Mouse (Mus musculus): ENCODE data around the gene Wnt3.
A peak's percentile ranks its signal among the peaks of the same experiment; 100 is the strongest.

Gene Wnt3

DNA sequence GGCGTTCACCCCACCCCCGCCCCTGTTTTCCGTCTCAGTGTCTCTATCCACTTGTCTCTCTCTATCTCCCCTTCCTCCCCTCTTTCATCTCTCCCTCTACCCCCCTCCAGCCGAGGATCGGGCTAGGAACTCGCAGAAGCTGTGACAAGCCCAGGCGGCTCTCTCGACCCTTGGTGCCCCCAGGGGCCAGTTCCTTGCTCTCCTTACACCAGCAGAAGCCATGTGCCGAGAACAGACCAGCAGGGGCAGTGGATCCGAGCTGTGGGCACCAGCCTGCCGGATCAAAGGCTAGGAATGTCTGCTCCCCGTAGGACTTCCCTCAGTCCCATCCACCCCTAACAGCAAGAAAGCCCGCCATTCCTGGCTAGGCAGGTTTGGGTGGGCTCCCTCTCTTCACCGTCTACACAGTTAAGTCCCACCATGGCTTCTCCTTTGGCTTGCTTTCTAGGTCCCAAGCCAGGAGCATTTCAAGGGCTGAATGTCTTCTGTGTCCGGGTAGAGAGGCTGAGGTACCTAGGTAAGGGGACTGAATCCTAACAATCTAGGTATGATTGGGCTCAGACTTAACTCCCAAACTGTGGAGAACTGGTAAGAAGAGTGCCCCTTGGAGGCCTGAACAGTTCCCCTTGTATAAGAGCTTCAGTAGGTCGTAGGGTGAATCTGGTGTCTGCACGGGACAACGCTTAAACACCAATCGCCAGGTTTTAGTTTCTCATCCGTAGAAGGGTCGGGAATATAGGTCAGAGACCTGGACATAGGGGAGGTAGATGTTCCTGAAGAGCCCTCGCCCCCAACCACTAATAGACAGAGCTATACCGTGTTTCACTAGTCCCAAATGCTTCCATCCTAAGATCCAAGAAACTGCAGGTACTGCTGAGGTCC, 1.2 kb upstream of the Wnt3 start:
- no peak for DNase-seq (ENCODE audit: low spot score in 2 of 2)

DNA sequence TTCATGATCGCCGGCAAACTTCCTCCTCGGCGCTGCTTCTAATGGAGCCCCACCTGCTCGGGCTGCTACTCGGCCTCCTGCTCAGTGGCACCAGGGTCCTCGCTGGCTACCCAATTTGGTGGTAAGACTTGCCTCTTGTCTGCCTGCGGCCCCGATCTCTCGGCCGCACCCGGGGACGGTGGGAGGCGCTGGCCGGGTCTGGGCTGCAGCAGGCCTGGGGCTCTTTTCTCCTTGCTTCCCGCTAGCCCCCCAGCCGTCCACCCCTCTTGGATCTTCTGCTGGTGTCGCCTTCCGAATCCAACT, 229 bp downstream of the Wnt3 start:
- DNase-seq (ENCODE audit: low spot score in 2 of 2): no peak

DNA sequence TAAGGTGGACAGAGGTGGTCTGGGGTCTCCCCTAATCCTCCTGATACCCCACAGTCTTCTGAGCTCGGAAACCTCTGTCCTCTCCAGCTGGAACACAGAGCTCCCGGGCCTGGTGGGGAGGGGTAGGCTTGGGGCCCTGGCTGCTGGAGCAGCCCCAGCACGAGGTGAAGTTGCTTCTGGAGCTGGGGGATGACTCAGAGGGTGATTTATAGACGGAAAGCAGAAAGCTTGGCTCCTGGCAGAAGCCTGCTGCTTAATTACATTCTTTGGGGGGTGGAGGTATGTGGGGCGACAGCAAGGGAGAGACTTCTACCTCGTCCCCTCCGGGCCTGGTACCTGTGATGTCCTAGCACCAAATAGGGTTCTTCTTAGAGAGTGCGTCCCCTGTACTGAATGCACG, 6.2 kb downstream of the Wnt3 start:
- no peak for DNase-seq (ENCODE audit: low spot score in 2 of 2)

DNA sequence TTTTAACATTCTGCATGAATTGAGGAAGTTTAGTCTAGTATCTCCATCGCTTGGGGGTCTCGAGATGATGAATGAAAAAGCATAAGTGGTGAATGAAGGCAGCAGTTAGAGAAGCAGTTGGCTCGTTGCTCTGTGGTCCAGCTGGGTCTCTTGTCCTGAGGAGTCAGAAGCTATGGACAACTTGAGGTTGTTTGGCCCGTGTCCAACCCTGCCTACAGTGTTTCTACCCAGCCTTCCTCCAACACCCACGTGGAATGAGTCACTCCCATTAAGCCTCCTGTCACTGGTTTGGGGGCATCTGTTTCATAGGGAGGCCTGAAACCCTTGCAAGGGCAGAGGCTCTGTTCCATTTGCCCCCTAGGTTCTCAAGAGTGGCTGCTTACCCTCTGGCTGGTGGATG, 16.0 kb downstream of the Wnt3 start:
- DNase-seq (ENCODE audit: low spot score in 2 of 2): no peak

DNA sequence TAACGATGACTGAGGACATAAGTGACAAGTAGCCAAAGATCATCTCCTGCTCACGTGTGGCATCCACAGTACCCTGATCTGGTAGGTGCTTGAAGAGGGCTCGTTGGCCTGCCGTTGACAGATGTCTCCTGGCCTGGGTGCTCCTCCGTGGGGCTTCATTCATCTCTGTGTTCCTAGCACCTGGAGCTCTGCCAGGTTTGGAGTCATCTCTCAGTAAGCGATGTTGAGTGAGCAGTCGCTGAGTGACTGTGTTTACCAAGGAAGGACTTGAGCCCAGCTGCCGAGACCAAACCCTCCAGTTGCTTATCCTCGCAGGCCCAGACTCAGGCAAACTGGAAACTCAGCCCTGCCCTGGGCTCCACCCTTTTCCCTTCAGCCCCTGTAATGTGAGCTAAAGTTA, 27.2 kb downstream of the Wnt3 start:
- DNase-seq (ENCODE audit: low spot score in 2 of 2): no peak

DNA sequence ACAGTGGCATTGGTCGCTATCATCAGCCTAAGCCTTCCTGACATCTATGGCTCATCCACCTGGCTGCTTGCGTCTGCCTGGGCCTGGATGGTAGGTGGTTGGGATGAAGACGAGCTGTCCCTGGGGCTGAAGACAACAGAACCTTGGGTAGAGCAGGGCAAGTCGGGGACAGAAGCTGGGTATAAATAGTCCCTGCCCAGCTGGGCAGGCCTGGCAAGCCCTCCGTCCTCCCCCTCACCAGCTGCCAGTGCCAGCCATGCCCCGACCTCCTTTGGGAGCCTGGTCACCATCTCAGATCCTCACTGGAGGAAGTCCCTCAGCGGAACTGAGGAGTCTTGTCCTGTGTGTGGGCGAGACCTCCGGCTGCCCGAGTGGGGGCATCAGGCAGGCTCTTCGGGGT, 30.2 kb downstream of the Wnt3 start:
- no peak for DNase-seq (ENCODE audit: low spot score in 2 of 2)

DNA sequence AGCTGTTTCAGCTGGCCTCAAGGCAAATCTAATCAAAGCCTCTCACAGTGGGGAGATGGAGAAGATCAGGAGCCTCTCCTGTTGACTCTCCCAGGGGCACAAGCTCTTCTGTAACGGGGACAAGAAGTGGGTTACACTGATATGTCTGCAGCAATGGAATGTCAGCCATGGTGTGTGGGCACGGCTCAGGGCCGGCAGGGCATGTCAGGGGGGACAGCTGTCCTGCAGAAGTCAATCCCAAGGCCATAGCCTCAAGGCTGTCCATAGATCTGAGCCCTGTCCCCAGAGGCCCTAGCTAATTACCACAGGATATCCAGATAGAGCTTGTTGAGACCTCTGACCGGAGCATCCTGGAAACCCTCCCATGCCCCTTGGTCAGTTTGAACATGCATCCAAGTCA, 30.9 kb downstream of the Wnt3 start:
- DNase-seq (ENCODE audit: low spot score in 2 of 2): no peak

DNA sequence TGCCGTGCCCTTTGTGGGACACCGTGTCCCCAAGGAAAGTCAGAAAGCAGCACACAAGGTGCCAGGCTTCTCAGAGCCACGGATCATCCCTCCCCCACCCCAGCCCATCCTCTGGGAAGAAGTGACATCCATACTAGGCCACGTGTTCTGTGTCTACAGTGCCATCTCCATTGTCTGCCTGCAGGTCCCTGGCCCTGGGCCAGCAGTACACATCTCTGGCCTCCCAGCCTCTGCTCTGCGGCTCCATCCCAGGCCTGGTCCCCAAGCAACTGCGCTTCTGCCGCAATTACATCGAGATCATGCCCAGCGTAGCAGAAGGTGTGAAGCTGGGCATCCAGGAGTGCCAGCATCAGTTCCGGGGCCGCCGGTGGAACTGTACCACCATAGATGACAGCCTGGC, 34.0 kb downstream of the Wnt3 start:
- no peak for DNase-seq (ENCODE audit: low spot score in 2 of 2)

DNA sequence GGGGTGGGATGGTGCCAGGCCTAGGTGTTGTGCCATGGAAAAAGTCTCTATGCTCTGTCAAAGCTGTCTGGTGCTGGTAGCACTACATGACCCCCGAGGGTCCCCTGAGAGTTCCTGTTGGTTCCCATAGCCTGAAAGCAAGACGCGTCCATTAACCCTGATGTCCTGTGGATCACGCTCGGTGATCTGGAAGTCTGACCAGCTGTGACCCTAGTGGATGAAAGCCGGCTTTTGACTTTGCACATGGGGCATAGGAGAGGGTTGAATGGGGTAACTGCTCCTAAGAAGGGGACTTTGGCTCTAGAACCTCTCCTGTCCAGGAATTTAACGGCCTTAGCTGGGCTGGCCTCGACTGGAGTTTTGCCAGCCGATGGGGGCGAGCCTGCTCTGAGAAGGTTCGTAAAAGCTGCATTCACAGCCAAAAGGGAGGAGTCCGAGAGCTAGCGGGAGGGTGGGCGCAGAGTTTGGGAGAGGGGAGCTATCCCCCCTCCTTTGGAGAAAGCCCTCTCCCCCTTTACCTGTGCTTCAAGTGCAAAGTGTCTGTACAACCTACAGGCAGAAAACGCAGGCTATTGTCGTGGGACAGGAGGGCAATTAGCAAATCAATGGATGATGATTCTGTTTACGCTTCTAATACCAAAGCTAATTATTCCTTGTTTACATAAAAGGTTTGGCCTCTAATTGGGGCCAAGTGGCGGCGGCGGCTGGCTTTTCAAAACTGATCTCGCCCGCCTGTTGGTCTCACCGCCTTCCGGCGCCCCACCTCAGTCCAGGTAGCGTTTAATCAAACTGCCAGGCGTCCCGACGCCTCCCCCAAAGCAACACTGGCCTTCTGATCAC, 35.0 kb downstream of the Wnt3 start:
- DNase-seq (ENCODE audit: low spot score in 2 of 2): no peak

DNA sequence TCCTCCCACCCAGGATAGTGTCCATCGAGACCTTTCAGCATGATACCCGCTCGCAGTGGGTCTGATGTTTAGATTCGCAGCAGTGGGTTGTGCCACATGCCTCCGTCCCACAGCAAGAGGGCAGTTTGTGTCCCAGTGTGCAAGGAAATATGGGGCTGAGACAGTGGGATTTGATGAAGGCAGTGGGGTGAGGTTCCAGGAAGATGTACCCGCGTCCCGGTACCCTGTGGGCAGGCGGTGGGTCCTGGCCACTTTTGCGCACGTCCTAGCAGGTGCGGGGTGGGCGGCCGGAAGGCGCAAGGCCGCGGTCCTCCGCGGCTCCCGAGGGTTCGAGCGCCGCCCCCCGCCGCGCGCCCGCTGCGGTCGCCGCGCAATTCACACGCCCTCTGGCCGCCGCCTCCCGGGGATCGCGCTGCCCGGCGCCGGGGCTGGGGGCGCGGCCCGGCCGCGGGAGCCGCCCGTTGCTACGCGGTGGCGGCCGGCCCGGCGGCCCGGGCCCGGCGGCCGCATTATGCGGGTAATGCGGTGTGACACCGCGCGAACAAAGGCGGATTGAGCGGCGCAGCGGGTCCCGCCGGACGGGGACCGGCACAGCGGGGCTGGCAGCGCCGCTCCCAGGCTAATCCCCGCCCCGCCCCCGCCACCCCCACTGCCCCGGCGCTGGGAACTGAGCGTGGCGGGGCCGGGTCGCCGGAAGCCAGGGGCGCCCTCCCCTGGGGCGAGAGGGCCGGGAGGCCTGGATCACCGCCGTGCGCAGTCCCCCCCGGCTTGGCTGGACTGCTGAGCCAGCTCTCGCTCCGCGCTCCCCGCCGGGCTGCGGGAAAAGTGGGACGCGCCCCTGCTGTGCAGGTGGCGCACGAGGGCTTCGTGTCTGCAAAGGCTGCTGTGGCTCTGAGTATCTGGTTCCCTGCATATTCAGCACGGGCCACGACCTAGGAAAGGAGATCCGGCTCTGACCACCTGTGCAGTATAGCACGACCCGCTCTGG, 36.0 kb downstream of the Wnt3 start:
- DNase-seq (ENCODE audit: low spot score in 2 of 2): no peak

DNA sequence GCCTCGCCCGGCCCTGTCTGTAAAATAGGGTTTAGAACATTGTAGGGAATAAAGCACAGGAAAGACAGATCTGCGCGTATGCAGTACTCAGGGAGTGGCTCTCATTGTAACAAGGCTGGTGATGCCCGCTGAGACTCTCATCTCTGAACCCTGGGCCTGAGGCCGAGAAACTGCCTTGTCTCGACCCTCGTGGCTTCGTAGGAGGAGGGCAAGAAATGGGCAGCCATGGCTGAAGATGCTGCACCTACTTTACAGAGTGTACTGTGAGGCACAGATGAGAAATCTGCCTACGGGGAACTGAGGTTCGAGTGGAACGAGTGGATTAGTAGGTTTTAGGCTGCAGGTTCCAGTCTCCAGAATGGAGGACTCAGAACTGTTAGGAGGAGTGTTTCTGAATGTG, 36.7 kb downstream of the Wnt3 start:
- DNase-seq (ENCODE audit: low spot score in 2 of 2): no peak

DNA sequence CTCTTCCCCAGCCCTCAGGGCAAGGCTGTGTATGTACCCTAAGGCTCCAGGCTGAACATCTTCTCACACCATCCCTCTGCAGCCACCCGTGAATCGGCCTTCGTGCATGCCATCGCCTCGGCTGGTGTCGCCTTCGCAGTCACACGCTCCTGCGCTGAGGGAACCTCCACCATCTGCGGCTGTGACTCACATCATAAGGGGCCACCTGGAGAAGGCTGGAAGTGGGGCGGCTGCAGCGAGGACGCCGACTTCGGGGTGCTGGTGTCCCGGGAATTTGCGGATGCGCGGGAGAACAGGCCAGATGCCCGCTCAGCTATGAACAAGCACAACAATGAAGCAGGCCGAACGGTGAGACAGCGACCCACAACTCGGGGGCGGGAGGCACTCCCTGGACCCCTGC, 37.3 kb downstream of the Wnt3 start:
- peak in 1 of 2 experiments; percentile 52 for DNase-seq (ENCODE audit: low spot score in 2 of 2)

DNA sequence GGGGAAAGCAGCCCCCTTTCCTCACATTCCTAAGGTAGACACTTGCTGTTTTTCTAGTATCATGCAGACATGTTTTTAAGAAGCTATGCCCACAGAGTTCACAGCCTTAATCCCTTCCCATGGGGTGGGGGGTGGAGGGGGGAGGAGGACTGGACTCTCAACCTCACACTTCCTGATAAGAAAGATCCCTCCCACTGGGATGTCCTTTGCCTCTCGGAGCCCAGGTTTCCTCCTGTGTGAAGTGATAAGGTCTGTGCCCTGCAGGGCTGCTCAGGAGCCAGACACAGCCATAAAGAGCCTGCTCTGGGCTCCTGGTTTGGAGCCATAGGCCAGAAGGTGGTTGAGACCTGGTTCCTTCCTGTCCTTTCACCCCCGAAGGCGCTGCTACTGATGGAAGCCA, 40.9 kb downstream of the Wnt3 start:
- DNase-seq (ENCODE audit: low spot score in 2 of 2): no peak

DNA sequence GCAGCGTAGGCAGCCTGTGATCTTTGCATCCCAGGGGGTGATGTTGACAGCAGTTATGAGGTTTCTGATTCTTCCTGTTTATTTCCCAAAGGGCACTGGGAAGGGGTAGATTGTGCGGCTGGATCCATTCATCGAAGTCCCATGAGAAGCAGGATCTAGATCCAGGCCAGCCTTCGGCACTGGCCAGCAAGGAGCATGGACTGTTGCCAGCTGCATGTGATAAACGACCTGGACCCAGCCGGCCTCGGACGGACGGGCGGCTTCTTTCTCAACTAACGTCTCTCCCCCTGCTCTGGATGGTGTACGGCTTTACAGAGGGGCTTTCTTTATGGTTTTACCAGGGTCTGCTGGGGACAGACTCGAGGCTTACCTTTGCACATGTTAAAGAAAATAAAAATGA, 42.0 kb downstream of the Wnt3 start:
- DNase-seq (ENCODE audit: low spot score in 2 of 2): no peak

DNA sequence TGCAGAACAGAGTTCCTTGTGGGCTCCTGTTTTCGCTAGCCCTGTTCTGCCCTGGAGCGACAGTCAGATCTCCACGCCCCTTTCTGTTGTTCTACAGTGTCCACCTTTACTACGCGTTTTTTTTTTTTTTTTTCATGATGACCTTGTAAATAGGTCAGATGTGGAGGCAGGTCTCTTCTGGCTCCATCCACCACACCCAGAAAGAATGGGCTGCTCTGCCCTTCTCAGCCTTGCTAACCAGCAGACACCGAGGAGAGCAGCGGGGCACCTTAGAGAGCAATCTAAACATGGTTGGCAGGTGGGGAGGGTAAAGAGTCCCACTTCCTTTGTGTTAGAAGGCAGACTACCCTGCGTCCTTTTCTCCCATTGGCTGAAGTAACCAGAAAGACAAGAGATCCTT, 42.8 kb downstream of the Wnt3 start:
- DNase-seq (ENCODE audit: low spot score in 2 of 2): no peak

DNA sequence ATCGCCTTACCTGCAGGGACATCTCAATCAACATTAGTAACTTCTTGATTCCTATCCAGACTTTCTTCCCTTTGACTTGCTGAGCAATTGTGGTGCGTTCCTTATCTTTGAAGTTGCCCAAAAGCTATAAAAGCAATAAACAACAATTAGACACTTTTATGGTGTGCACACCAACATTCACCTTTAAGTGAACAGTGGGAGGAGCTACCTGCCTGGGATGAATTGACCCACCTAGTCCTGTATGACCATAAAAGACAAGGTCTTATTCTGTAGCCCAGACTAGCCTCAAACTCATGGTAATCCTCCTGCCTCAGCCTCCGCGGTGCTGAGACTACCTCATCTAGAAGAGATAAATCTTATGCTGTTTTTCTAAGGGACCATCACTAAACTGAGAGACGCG, 53.3 kb downstream of the Wnt3 start:
- DNase-seq (ENCODE audit: low spot score in 2 of 2): no peak

DNA sequence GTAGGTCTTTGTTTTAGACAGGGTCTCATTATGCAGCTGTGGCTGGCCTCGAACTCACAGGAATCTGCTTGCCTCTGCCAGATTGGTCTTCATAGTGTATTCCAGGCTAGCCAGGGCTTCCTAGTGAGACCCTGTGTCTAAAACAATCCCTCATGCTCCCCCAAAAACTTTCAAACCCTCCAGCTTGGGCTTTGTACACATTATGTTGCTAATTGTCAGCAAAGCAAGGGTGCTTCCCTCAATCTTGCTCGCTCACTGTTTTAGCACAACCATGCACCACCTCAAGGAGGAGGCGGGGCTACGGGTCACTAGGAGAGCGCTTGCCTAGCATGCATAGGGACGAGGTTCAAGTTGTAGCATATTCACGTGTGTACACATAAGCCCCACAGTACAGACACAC, 54.9 kb downstream of the Wnt3 start:
- no peak for DNase-seq (ENCODE audit: low spot score in 2 of 2)

DNA sequence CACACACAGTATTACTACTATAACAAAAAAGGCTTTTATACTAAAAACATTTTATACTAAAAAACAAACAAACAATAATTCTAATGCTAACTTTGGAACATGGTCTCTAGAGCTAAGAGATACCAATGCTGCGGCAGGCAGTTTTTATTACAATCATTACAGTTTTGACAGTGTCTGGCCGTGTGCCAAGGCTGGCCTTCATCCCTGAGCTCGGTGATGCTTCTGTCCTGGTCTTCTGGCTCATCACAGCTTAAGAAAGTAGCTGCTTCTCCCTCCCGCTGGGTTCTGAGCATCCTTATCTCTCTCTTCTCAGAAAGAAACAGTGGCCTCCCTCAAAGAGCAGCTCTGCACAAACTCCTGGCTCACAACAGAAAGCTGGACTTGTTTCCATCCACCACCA, 56.0 kb downstream of the Wnt3 start:
- no peak for DNase-seq (ENCODE audit: low spot score in 2 of 2)

DNA sequence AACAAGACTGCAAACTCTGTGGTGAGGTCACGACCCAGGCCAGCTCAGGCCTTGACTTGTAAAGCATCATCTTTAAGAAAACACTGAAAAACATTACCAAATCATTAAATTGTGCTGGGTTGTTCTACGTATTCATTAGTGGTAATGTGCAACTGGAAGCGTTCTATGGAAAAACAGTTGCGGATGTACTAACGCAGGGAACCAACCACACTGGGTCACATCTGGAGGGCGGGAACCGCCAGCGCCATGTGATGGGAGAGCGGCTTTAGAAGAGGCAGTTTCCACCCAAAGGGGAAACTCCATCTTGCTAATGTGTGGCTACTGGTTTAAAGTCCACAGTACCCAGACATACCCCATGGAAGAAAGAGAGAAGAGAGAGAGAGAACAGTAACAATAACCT, 56.5 kb downstream of the Wnt3 start:
- no peak for DNase-seq (ENCODE audit: low spot score in 2 of 2)

DNA sequence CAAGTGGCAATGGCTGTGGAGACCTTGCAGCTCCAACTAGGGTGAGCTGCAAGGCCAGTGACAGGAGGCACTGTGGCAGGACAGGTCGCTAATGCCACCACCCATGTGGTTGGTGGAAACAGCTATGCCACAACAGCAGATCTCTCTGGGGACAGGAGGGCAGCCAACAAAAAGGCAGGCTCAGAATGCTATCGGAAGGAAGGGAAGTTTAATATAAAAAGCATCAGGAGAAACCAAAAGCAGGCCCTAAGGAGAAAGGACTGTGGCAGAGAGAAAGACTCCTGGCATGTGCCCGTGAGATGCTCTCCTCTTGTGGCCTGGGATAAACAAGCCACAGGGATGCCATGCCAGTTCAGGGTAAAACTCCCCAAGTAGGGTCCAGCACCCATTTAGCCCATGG, 57.8 kb downstream of the Wnt3 start:
- DNase-seq (ENCODE audit: low spot score in 2 of 2): no peak

DNA sequence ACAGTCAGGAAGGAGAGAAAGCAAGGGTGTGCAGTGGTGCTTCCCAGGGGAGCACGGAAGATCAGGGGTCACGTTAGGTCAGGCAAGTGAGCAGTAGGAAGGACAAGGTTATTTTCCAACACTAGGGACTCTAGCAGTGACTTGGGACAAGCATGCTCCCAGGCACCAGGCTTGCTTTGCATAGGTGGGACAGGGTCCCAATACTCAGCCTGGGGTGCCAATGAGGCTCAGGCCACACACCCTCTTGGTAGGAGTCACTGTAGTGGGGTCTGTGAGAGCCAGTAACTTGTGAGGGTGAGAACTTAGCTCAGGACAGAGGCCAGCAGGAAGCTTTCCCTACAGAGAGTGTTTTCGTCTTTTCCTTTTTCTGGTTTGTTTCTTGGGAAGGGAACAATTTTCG, 58.4 kb downstream of the Wnt3 start:
- no peak for DNase-seq (ENCODE audit: low spot score in 2 of 2)

DNA sequence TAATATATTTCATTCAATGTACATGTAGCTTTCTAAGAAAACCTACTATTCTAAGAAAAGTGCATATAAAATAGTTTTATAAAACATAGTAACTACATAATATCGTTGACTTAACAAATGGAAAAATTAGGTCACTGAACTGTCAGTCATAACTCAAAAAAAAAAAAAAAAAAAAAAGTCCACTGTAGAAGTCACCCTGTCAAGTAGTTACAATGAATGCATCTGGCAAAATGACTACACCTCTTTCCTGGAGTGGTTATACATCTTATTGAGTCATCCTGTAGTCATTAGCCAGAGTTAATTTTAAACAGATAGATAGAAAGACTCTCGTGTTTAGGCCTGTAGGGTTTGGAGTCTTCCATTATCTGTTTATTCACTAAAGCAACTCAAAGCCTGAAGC, 65.0 kb downstream of the Wnt3 start:
- DNase-seq (ENCODE audit: low spot score in 2 of 2): no peak

All from frontal cortex, postnatal 25 days (tissue).